Mouse (Mus musculus) cerebral cortex, adult 2 months (tissue): Measurements from ENCODE around the gene Eif2b3.

Experiments
- WGBS: fragments of 180-500 bp; shearing (Covaris S2); methylation state at CpG from one replicate; pipeline ENCODE4 v1.1.7; 2018; 5-methylcytosine and 5-hydroxymethylcytosine counted together

Gene Eif2b3

GRCm38 (mm10) chr4:117019206-117020134, at the start of gene Eif2b3:
Eif2b3 (plus strand) TSS chr4:117019402.
- under 1% methylated on average over 61 of the region's 61 CpGs for WGBS

GRCm38 (mm10) chr4:116976503-116976902, 42.7 kb upstream of the Eif2b3 start:
- 71% methylated on average over 2 of the region's 2 CpGs for WGBS

GRCm38 (mm10) chr4:116985681-116986080, 33.5 kb upstream of the Eif2b3 start:
- WGBS, result 88% methylated on average over 7 of the region's 7 CpGs

- 40% methylated on average over 17 of the region's 17 CpGs for WGBS
These were observed 32.6 kb upstream of the Eif2b3 start for GRCm38 (mm10) chr4:116986400-116987121.

- 60% methylated on average over 5 of the region's 5 CpGs for WGBS
These were observed 32.1 kb upstream of the Eif2b3 start for GRCm38 (mm10) chr4:116987122-116987456.

- 71% methylated on average over 6 of the region's 6 CpGs for WGBS
These were observed 29.5 kb upstream of the Eif2b3 start for GRCm38 (mm10) chr4:116989731-116990130.

- WGBS, result 7% methylated on average over 7 of the region's 7 CpGs
These were observed 27.8 kb upstream of the Eif2b3 start for GRCm38 (mm10) chr4:116991366-116991765.

- WGBS, result 1% methylated on average over 38 of the region's 38 CpGs
These were observed 25.3 kb upstream of the Eif2b3 start, which contains the start of gene Urod for GRCm38 (mm10) chr4:116993672-116994621. Urod (minus strand) TSS chr4:116994413.

GRCm38 (mm10) chr4:116995131-116995797, 23.9 kb upstream of the Eif2b3 start, which contains the start of gene Hectd3:
Hectd3 (plus strand) TSS chr4:116995317.
- WGBS, result under 1% methylated on average over 58 of the region's 58 CpGs

- WGBS, result 1% methylated on average over 16 of the region's 16 CpGs
These were observed 23.4 kb upstream of the Eif2b3 start for GRCm38 (mm10) chr4:116995798-116996135.

GRCm38 (mm10) chr4:116999513-117000154, 19.6 kb upstream of the Eif2b3 start:
- 95% methylated on average over 17 of the region's 17 CpGs for WGBS

GRCm38 (mm10) chr4:117001957-117002356, 17.2 kb upstream of the Eif2b3 start:
- WGBS, result 93% methylated on average over 16 of the region's 16 CpGs

- 53% methylated on average over 38 of the region's 38 CpGs for WGBS
These were observed 16.4 kb upstream of the Eif2b3 start for GRCm38 (mm10) chr4:117002543-117003521.

- WGBS, result 84% methylated on average over 4 of the region's 4 CpGs
These were observed 14.6 kb upstream of the Eif2b3 start for GRCm38 (mm10) chr4:117004649-117005048.

- WGBS, result 74% methylated on average over 7 of the region's 7 CpGs
These were observed 13.4 kb upstream of the Eif2b3 start for GRCm38 (mm10) chr4:117005611-117006400.

GRCm38 (mm10) chr4:117007058-117007457, 12.1 kb upstream of the Eif2b3 start:
- 28% methylated on average over 3 of the region's 3 CpGs for WGBS

GRCm38 (mm10) chr4:117010231-117010630, 9.0 kb upstream of the Eif2b3 start:
- WGBS, result 77% methylated on average over 5 of the region's 5 CpGs

GRCm38 (mm10) chr4:117013596-117013995, 5.6 kb upstream of the Eif2b3 start:
- whole genome bisulfite sequencing, result 80% methylated on average over 6 of the region's 6 CpGs
